Mouse (Mus musculus) hindbrain, postnatal 0 days (tissue): ENCODE results near the gene 8030474K03Rik. TPM values are rescaled to one million over a fixed set of nuclear protein-coding genes. Genes with fewer than 3 reads are reported as not detected.

Experiments
- ATAC-seq: fragments of 200-750 bp; cut with Nextera tagmentation; 2 replicates; pipeline ENCODE4 v1.8.0; 2017; ENCODE audit warnings: mild to moderate bottlenecking, moderate TSS enrichment, moderate library complexity
- DNase-seq: peaks from one replicate; pipeline ENCODE4 v3.0.0-alpha.2; 2015; ENCODE audit warnings: low spot score
- H3K27ac ChIP-seq: fragments of 300-500 bp; sonication (generic); 2 replicates; pipeline ENCODE4 v1.5.1; 2014; ENCODE audit warnings: mild to moderate bottlenecking
- H3K27me3 ChIP-seq: fragments of 300-500 bp; sonication (generic); 2 replicates; pipeline ENCODE4 v1.6.1; 2014; ENCODE audit warnings: low read length, mixed read lengths; ENCODE audit not compliant: insufficient read depth
- H3K36me3 ChIP-seq: fragments of 300-500 bp; sonication (generic); 2 replicates; pipeline ENCODE4 v1.6.1; 2014; ENCODE audit warnings: low read length, mixed read lengths; ENCODE audit not compliant: insufficient read depth
- H3K4me1 ChIP-seq: fragments of 300-500 bp; sonication (generic); 2 replicates; pipeline ENCODE4 v1.6.1; 2014; ENCODE audit warnings: antibody characterized with exemption, low read length, mixed read lengths; ENCODE audit not compliant: insufficient read depth
- H3K4me2 ChIP-seq: fragments of 300-500 bp; sonication (generic); 2 replicates; pipeline ENCODE4 v1.6.1; 2014; ENCODE audit warnings: low read depth, mild to moderate bottlenecking, low read length, moderate library complexity, mixed read lengths
- H3K4me3 ChIP-seq: fragments of 300-500 bp; sonication (generic); 2 replicates; pipeline ENCODE4 v1.5.1; 2014; ENCODE audit warnings: low read length
- H3K9ac ChIP-seq: fragments of 300-500 bp; sonication (generic); replicated peaks from 2 replicates; pipeline ENCODE4 v1.6.1; 2014; ENCODE audit warnings: mild to moderate bottlenecking, low read length, moderate library complexity, mixed read lengths
- H3K9me3 ChIP-seq: fragments of 300-500 bp; sonication (generic); 2 replicates; pipeline ENCODE4 v1.6.1; 2016; ENCODE audit warnings: low read length, mixed read lengths
- CTCF ChIP-seq: IDR thresholded peaks from 2 replicates; pipeline ENCODE4 v1.5.1; 2016; ENCODE audit warnings: antibody characterized with exemption, control low read depth, low read depth
- WGBS: fragments of 180-500 bp; shearing (Covaris S2); extraction: QIAGEN DNeasy Blood & Tissue Kit; methylation state at CpG from one replicate; pipeline ENCODE4 v1.1.7; 2014; 5-methylcytosine and 5-hydroxymethylcytosine counted together
- polyA plus RNA-seq: library from polyadenylated mRNA; unstranded; fragments of >200 nt; fragmentation: Nextera tagmentation; extraction: Ambion mirVana; gene quantifications from 2 replicates; pipeline ENCODE4 v1.2.1, GENCODE M21; 2015
- total RNA-seq: library from RNA; depleted of rRNA; stranded (reverse); fragments of >200 nt; gene quantifications from 2 replicates; pipeline ENCODE4 v1.2.3, GENCODE M21; 2014; rRNA removed

Gene 8030474K03Rik
- total RNA-seq (1.8 TPM in 1 of 2 replicates, not detected in the other), polyA plus RNA-seq (0.10 TPM in 1 of 2 replicates, not detected in the other)

GRCm38 (mm10) chrX:101794342-101794741, at the start of gene 8030474K03Rik, which contains the start of gene Gm4779:
8030474K03Rik (plus strand) TSS chrX:101794656.
Gm4779 (minus strand) TSS chrX:101794423.
- no peak for DNase-seq
- Histone ChIP-seq H3K4me1 (no peaks in the 10 kb centered on the region), H3K4me2 (no peak within 1 kb of the TSS), H3K27ac (no peak within 1 kb of the TSS), H3K4me3 (no peak within 1 kb of the TSS), H3K9me3 (no peaks in the 10 kb centered on the region), H3K36me3 (no peaks in the 10 kb centered on the region), H3K27me3 (no peaks in the 10 kb centered on the region), H3K9ac (no peak within 1 kb of the TSS)
- ATAC-seq: no peak
- TF ChIP-seq CTCF: no peak
- 95% methylated on average over 35 of the region's 35 CpGs for WGBS

GRCm38 (mm10) chrX:101750144-101750543, 44.3 kb upstream of the 8030474K03Rik start:
- Histone ChIP-seq H3K27me3 (no peaks in the 10 kb centered on the region), H3K9ac (no peak overlapping the region), H3K4me2 (no peak overlapping the region), H3K36me3 (no peaks in the 10 kb centered on the region), H3K27ac (no peak overlapping the region), H3K4me1 (no peaks in the 10 kb centered on the region), H3K4me3 (no peak overlapping the region), H3K9me3 (no peaks in the 10 kb centered on the region)
- DNase-seq (no peak), ATAC-seq (no peak)
- no peak for TF ChIP-seq CTCF
- whole genome bisulfite sequencing: 48% methylated on average over 4 of the region's 4 CpGs

- Histone ChIP-seq H3K4me2 (no peak overlapping the region), H3K36me3 (no peaks in the 10 kb centered on the region), H3K27me3 (no peaks in the 10 kb centered on the region), H3K4me3 (no peak overlapping the region), H3K9me3 (no peaks in the 10 kb centered on the region), H3K4me1 (no peaks in the 10 kb centered on the region), H3K9ac (no peak overlapping the region), H3K27ac (no peak overlapping the region)
- TF ChIP-seq CTCF: no peak
- 66% methylated on average over 5 of the region's 5 CpGs for WGBS
- ATAC-seq: no peak
- DNase-seq: peak; percentile 20
Measured at GRCm38 (mm10) chrX:101754478-101754877, 40.0 kb upstream of the 8030474K03Rik start.

- no peaks in the 10 kb centered on the region; the same call in 1 of the 2 replicates for H3K27me3 ChIP-seq
- H3K4me3 ChIP-seq: no peak overlapping the region
- 67% methylated on average over 5 of the region's 5 CpGs for WGBS
- no peaks in the 10 kb centered on the region for H3K9me3 ChIP-seq
- ATAC-seq: no peak
- H3K4me2 ChIP-seq: no peak overlapping the region
- no peak for DNase-seq
- no peak overlapping the region for H3K9ac ChIP-seq
- TF ChIP-seq CTCF: no peak
- H3K4me1 ChIP-seq: no peaks in the 10 kb centered on the region
- H3K27ac ChIP-seq: no peak overlapping the region
- H3K36me3 ChIP-seq: no peaks in the 10 kb centered on the region
Measured at GRCm38 (mm10) chrX:101764621-101765020, 29.8 kb upstream of the 8030474K03Rik start.

- H3K27me3 ChIP-seq: no peaks in the 10 kb centered on the region; the same call in 1 of the 2 replicates
- H3K4me2 ChIP-seq: no peak overlapping the region
- no peak overlapping the region for H3K27ac ChIP-seq
- H3K36me3 ChIP-seq: no peaks in the 10 kb centered on the region
- 75% methylated on average over 4 of the region's 4 CpGs for WGBS
- TF ChIP-seq CTCF: no peak
- no peaks in the 10 kb centered on the region for H3K9me3 ChIP-seq
- ATAC-seq (no peak), DNase-seq (no peak)
- no peaks in the 10 kb centered on the region for H3K4me1 ChIP-seq
- no peak overlapping the region for H3K4me3 ChIP-seq
- H3K9ac ChIP-seq: no peak overlapping the region
Measured at GRCm38 (mm10) chrX:101765111-101765510, 29.3 kb upstream of the 8030474K03Rik start.

- H3K9me3 ChIP-seq: no peaks in the 10 kb centered on the region
- no peak for ATAC-seq
- DNase-seq: no peak
- no peak overlapping the region for H3K9ac ChIP-seq
- no peak overlapping the region for H3K27ac ChIP-seq
- no peak for TF ChIP-seq CTCF
- no peaks in the 10 kb centered on the region for H3K27me3 ChIP-seq
- 75% methylated on average over 7 of the region's 7 CpGs for WGBS
- no peak overlapping the region for H3K4me3 ChIP-seq
- H3K4me1 ChIP-seq: no peaks in the 10 kb centered on the region
- H3K36me3 ChIP-seq: no peaks in the 10 kb centered on the region
- no peak overlapping the region for H3K4me2 ChIP-seq
Measured at GRCm38 (mm10) chrX:101767280-101767679, 27.2 kb upstream of the 8030474K03Rik start.

- no peak for TF ChIP-seq CTCF
- no peaks in the 10 kb centered on the region for H3K27me3 ChIP-seq
- no peak overlapping the region for H3K4me2 ChIP-seq
Measured at GRCm38 (mm10) chrX:101769478-101769877, 25.0 kb upstream of the 8030474K03Rik start.

More at GRCm38 (mm10) chrX:101769478-101769877, 25.0 kb upstream of the 8030474K03Rik start:
- Histone ChIP-seq H3K9me3 (no peaks in the 10 kb centered on the region), H3K4me1 (no peaks in the 10 kb centered on the region), H3K36me3 (no peaks in the 10 kb centered on the region), H3K4me3 (no peak overlapping the region), H3K27ac (no peak overlapping the region), H3K9ac (no peak overlapping the region)
- DNase-seq (no peak), ATAC-seq (no peak)
- 54% methylated on average over 2 of the region's 2 CpGs for WGBS
